Comparison of ENCODE assay signal across 8 mouse cellular contexts in genomic region chr14:56778200-56778932, GRCm38 (mm10). TPM values are rescaled to one million over a fixed set of nuclear protein-coding genes. Genes with fewer than 3 reads are reported as not detected.
DNase-seq lines count a peak whose midpoint lies in the region; ATAC-seq and TF ChIP-seq lines count a peak whose summit lies in the region.

TSS of gene Pspc1 (minus strand) at chr14:56778316.

- intact Hi-C loops in gastrocnemius, adult 2 months (cut with DNase I) = loop anchor here (2.0 to 10.0 kb wide), 3 partner anchors 30 to 204 kb away; partner anchors contain the start of genes Cenpj, Mphosph8 and Parp4
- intact Hi-C loops in left cerebral cortex, adult 2 months (cut with DNase I) = loop anchor here (1.0 to 10.0 kb wide), 2 partner anchors 32 to 204 kb away; partner anchors contain the start of genes Cenpj and Parp4

- H3K9ac ChIP-seq in hindbrain, postnatal 0 days (replicated peaks; ENCODE audit: low read length) = peak within 1 kb of the TSS; percentile 95

- peaks cover 6% of the 10 kb centered on the region; the same call in 1 of the 2 replicates for H3K4me1 ChIP-seq in hindbrain, postnatal 0 days (ENCODE audit: insufficient read depth, low read length)

- under 1% methylated on average over 36 of the region's 36 CpGs for WGBS in hindbrain, postnatal 0 days

- peak within 1 kb of the TSS; percentile 85 for H3K4me3 ChIP-seq in gastrocnemius, adult 2 months
- peak within 1 kb of the TSS; percentile 98 for H3K4me3 ChIP-seq in hindbrain, postnatal 0 days (ENCODE audit: low read length)
- H3K4me3 ChIP-seq in left cerebral cortex, adult 2 months = peak within 1 kb of the TSS; percentile 87

- peak within 1 kb of the TSS; percentile 95 for H3K27ac ChIP-seq in gastrocnemius, adult 2 months
- H3K27ac ChIP-seq in hindbrain, postnatal 0 days = peak within 1 kb of the TSS; percentile 99
- H3K27ac ChIP-seq in left cerebral cortex, adult 2 months = peak within 1 kb of the TSS; percentile 91

- H3K27me3 ChIP-seq in hindbrain, postnatal 0 days (ENCODE audit: insufficient read depth, low read length) = no peaks in the 10 kb centered on the region

- peak within 1 kb of the TSS; percentile 75 for H3K4me2 ChIP-seq in hindbrain, postnatal 0 days (ENCODE audit: low read depth, low read length)

- peak; percentile 86 for ATAC-seq in common myeloid progenitor, adult 5-6 weeks (replicated peaks; ENCODE audit: low read depth, poor library complexity, severe bottlenecking)
- peak; percentile 98 for ATAC-seq in hindbrain, postnatal 0 days
- ATAC-seq in megakaryocyte, adult 5-6 weeks (ENCODE audit: poor library complexity, severe bottlenecking) = peak; percentile 90

- no peaks in the 10 kb centered on the region for H3K9me3 ChIP-seq in hindbrain, postnatal 0 days (ENCODE audit: low read length)

- peak; percentile 99 for DNase-seq in ZHBTc4 (ENCODE audit: low read depth, low spot score)
- DNase-seq in gastrocnemius, adult 2 months = peak; percentile 98
- peak; percentile 99 for DNase-seq in hindbrain, postnatal 0 days (ENCODE audit: low spot score)
- DNase-seq in left cerebral cortex, adult 2 months (ENCODE audit: extremely low spot score in 1 of 2, low spot score in 2 of 2) = peak; percentile 96 to 97
- peak; percentile 98 for DNase-seq in right cerebral cortex, adult 2 months (ENCODE audit: low spot score in 2 of 2)
- DNase-seq in urinary bladder, postnatal 14 days (ENCODE audit: low spot score) = peak; percentile 97

- no peak for TF ChIP-seq CTCF in gastrocnemius, adult 2 months (IDR thresholded peaks at IDR 0.05)
- no peak for TF ChIP-seq CTCF in hindbrain, postnatal 0 days (IDR thresholded peaks at IDR 0.05; ENCODE audit: low read depth)
- TF ChIP-seq CTCF in left cerebral cortex, adult 2 months (IDR thresholded peaks at IDR 0.05) = no peak

- H3K36me3 ChIP-seq in hindbrain, postnatal 0 days (ENCODE audit: insufficient read depth, low read length) = no peaks in the 10 kb centered on the region

RNA-seq across cellular contexts. Expression of gene Pspc1, which starts in this region (rescaled TPM):
- 101 and 166 TPM in 2 replicates for total RNA-seq in common myeloid progenitor, adult 5-6 weeks (2017)
- 10 to 100 TPM in 1 of 2 experiments, 1 to 10 TPM in 1; 9.5 to 12.1 TPM for total RNA-seq in gastrocnemius, adult 2 months (2021)
- total RNA-seq in hindbrain, postnatal 0 days (2014; rRNA removed) = 42.0 and 45.1 TPM in 2 replicates
- polyA plus RNA-seq in hindbrain, postnatal 0 days (2015; fragmentation: Nextera tagmentation; extraction: Ambion mirVana) = 32.8 and 34.5 TPM in 2 replicates
- total RNA-seq in left cerebral cortex, adult 2 months (2021) = 10 to 100 TPM; 54.8 to 60.5 TPM
- 37.7 and 39.6 TPM in 2 replicates for total RNA-seq in megakaryocyte, adult 5-6 weeks (2015)
- 73.0 and 82.4 TPM in 2 replicates for total RNA-seq in megakaryocyte, adult 5-6 weeks (2017)

Comparison
In these comparisons a context has a peak if more than half of its experiments do, and no peak if none do; other contexts are left out.
1. Peak in every context shown above with its lines: DNase-seq, ATAC-seq, H3K4me3 ChIP-seq and H3K27ac ChIP-seq.